Mouse (Mus musculus) hindbrain, embryonic 15.5 days (tissue): Measurements from ENCODE around the gene Dtx2. TPM values are rescaled to one million over a fixed set of nuclear protein-coding genes. Genes with fewer than 3 reads are reported as not detected.

Experiments
- ATAC-seq: fragments of 200-750 bp; cut with Nextera tagmentation; 2 replicates; pipeline ENCODE4 v1.8.0; 2017; ENCODE audit warnings: low read depth, moderate number of reproducible peaks, moderate TSS enrichment; ENCODE audit not compliant: low FRiP score
- H3K27ac ChIP-seq: fragments of 300-500 bp; sonication (generic); replicated peaks from 2 replicates; pipeline ENCODE4 v1.5.1; 2015; ENCODE audit warnings: mild to moderate bottlenecking, inconsistent platforms
- H3K27me3 ChIP-seq: fragments of 300-500 bp; sonication (generic); 2 replicates; pipeline ENCODE4 v1.6.1; 2015; ENCODE audit warnings: control low read depth, inconsistent platforms
- H3K36me3 ChIP-seq: fragments of 300-500 bp; sonication (generic); 2 replicates; pipeline ENCODE4 v1.6.1; 2015; ENCODE audit warnings: control low read depth, inconsistent platforms
- H3K4me1 ChIP-seq: fragments of 300-500 bp; sonication (generic); replicated peaks from 2 replicates; pipeline ENCODE4 v1.6.1; 2015; ENCODE audit warnings: control low read depth, inconsistent platforms
- H3K4me2 ChIP-seq: fragments of 300-500 bp; sonication (generic); 2 replicates; pipeline ENCODE4 v1.6.1; 2015; ENCODE audit warnings: moderate library complexity, mild to moderate bottlenecking, inconsistent platforms
- H3K4me3 ChIP-seq: fragments of 300-500 bp; sonication (generic); 2 replicates; pipeline ENCODE4 v1.5.1; 2015; ENCODE audit warnings: mild to moderate bottlenecking, inconsistent platforms
- H3K9ac ChIP-seq: fragments of 300-500 bp; sonication (generic); 2 replicates; pipeline ENCODE4 v1.6.1; 2015; ENCODE audit warnings: inconsistent platforms
- H3K9me3 ChIP-seq: fragments of 300-500 bp; sonication (generic); 2 replicates; pipeline ENCODE4 v1.6.1; 2016; ENCODE audit warnings: control low read depth, inconsistent platforms
- WGBS: fragments of 180-500 bp; shearing (Covaris S2); methylation state at CpG from one replicate; pipeline ENCODE4 v1.1.7; 2015; 5-methylcytosine and 5-hydroxymethylcytosine counted together
- polyA plus RNA-seq: library from polyadenylated mRNA; unstranded; fragments of >200 nt; fragmentation: Nextera tagmentation; extraction: Ambion mirVana; gene quantifications from 2 replicates; pipeline ENCODE4 v1.2.1, GENCODE M21; 2015

Dtx2 gene
- 25.6 and 26.3 TPM in 2 replicates for polyA plus RNA-seq

- Histone ChIP-seq H3K9ac (peak within 1 kb of the TSS; percentile 57), H3K9me3 (no peaks in the 10 kb centered on the region), H3K4me1 (peaks cover 18% of the 10 kb centered on the region), H3K27me3 (no peaks in the 10 kb centered on the region), H3K4me2 (peak within 1 kb of the TSS; percentile 62), H3K36me3 (peaks cover 16% of the 10 kb centered on the region), H3K4me3 (peak within 1 kb of the TSS; percentile 61), H3K27ac (peak within 1 kb of the TSS; percentile 90)
- ATAC-seq = peak; percentile 94
- WGBS = under 1% methylated on average over 47 of the region's 47 CpGs
Observed at GRCm38 (mm10) chr5:135994725-135995687, at the start of gene Dtx2. Gene Dtx2, plus strand, starts transcription at chr5:135994800.

- H3K9me3 ChIP-seq = no peaks in the 10 kb centered on the region
- peaks cover 6% of the 10 kb centered on the region for H3K4me1 ChIP-seq
- no peaks in the 10 kb centered on the region for H3K36me3 ChIP-seq
- H3K9ac ChIP-seq = no peak overlapping the region
- 39% methylated on average over 10 of the region's 10 CpGs for WGBS
- H3K4me2 ChIP-seq = peak overlapping the region; percentile 32
- 0 out of 2 replicates have a peak overlapping the region, but pooled peaks have one; percentile 45 for H3K27ac ChIP-seq
- no peak overlapping the region for H3K4me3 ChIP-seq
- peak; percentile 30; the same call in 1 of the 2 replicates for ATAC-seq
- no peaks in the 10 kb centered on the region for H3K27me3 ChIP-seq
Observed at GRCm38 (mm10) chr5:135945916-135946408, 48.6 kb upstream of the Dtx2 start.

- Histone ChIP-seq H3K27me3 (no peaks in the 10 kb centered on the region), H3K4me2 (no peak overlapping the region), H3K4me1 (peaks cover 6% of the 10 kb centered on the region), H3K36me3 (no peaks in the 10 kb centered on the region), H3K4me3 (no peak overlapping the region), H3K9me3 (no peaks in the 10 kb centered on the region), H3K27ac (no peak overlapping the region), H3K9ac (no peak overlapping the region)
- WGBS = 72% methylated on average over 4 of the region's 5 CpGs
- no peak for ATAC-seq
Observed at GRCm38 (mm10) chr5:135946621-135947020, 48.0 kb upstream of the Dtx2 start.

GRCm38 (mm10) chr5:135950710-135951412 lies 43.7 kb upstream of the Dtx2 start:
- Histone ChIP-seq H3K4me2 (no peak overlapping the region), H3K9me3 (no peaks in the 10 kb centered on the region), H3K9ac (no peak overlapping the region), H3K4me1 (peaks cover 3% of the 10 kb centered on the region), H3K36me3 (no peaks in the 10 kb centered on the region), H3K4me3 (no peak overlapping the region), H3K27me3 (no peaks in the 10 kb centered on the region), H3K27ac (no peak overlapping the region)
- ATAC-seq = no peak
- WGBS = 88% methylated on average over 11 of the region's 11 CpGs

- Histone ChIP-seq H3K4me3 (no peak overlapping the region), H3K36me3 (no peaks in the 10 kb centered on the region), H3K9me3 (no peaks in the 10 kb centered on the region), H3K27ac (no peak overlapping the region), H3K27me3 (no peaks in the 10 kb centered on the region), H3K4me1 (no peaks in the 10 kb centered on the region), H3K9ac (no peak overlapping the region), H3K4me2 (no peak overlapping the region)
- WGBS = 95% methylated on average over 2 of the region's 2 CpGs
- no peak for ATAC-seq
Observed at GRCm38 (mm10) chr5:135951660-135952059, 42.9 kb upstream of the Dtx2 start.

GRCm38 (mm10) chr5:135952830-135953229 lies 41.8 kb upstream of the Dtx2 start:
- H3K4me1 ChIP-seq = peaks cover 5% of the 10 kb centered on the region; the same call in 1 of the 2 replicates
- 90% methylated on average over 2 of the region's 2 CpGs for WGBS

GRCm38 (mm10) chr5:135956300-135957206 lies 38.0 kb upstream of the Dtx2 start:
- no peaks in the 10 kb centered on the region for H3K36me3 ChIP-seq
- H3K27me3 ChIP-seq = no peaks in the 10 kb centered on the region
- peak overlapping the region; percentile 57 for H3K4me2 ChIP-seq
- WGBS = 82% methylated on average over 9 of the region's 9 CpGs
- peaks cover 6% of the 10 kb centered on the region for H3K4me1 ChIP-seq
- H3K9ac ChIP-seq = 0 out of 2 replicates have a peak overlapping the region, but pooled peaks have one; percentile 29
- peak overlapping the region; percentile 81 for H3K27ac ChIP-seq
- no peak for ATAC-seq
- no peaks in the 10 kb centered on the region for H3K9me3 ChIP-seq
- H3K4me3 ChIP-seq = peak overlapping the region; percentile 34

More at GRCm38 (mm10) chr5:135952830-135953229, 41.8 kb upstream of the Dtx2 start:
- Histone ChIP-seq H3K9me3 (no peaks in the 10 kb centered on the region), H3K4me3 (no peak overlapping the region), H3K4me2 (no peak overlapping the region), H3K9ac (no peak overlapping the region), H3K27me3 (no peaks in the 10 kb centered on the region), H3K36me3 (no peaks in the 10 kb centered on the region), H3K27ac (no peak overlapping the region)
- no peak for ATAC-seq

- H3K9me3 ChIP-seq = no peaks in the 10 kb centered on the region
- peak; percentile 80 for ATAC-seq
- H3K4me1 ChIP-seq = peaks cover 12% of the 10 kb centered on the region
- H3K4me3 ChIP-seq = peak overlapping the region; percentile 34
- H3K4me2 ChIP-seq = peak overlapping the region; percentile 57
- H3K9ac ChIP-seq = peak overlapping the region; percentile 29; the same call in 1 of the 2 replicates
- WGBS = 7% methylated on average over 28 of the region's 28 CpGs
- H3K27ac ChIP-seq = peak overlapping the region; percentile 81
- H3K36me3 ChIP-seq = no peaks in the 10 kb centered on the region
- no peaks in the 10 kb centered on the region for H3K27me3 ChIP-seq
Observed at GRCm38 (mm10) chr5:135957207-135957974, 37.2 kb upstream of the Dtx2 start.

- peaks cover 17% of the 10 kb centered on the region for H3K4me1 ChIP-seq
- no peak for ATAC-seq
- no peak overlapping the region for H3K9ac ChIP-seq
- H3K4me3 ChIP-seq = no peak overlapping the region
- no peaks in the 10 kb centered on the region for H3K36me3 ChIP-seq
- peak overlapping the region; percentile 81; the same call in 1 of the 2 replicates for H3K27ac ChIP-seq
- H3K9me3 ChIP-seq = no peaks in the 10 kb centered on the region
- WGBS = 85% methylated on average over 4 of the region's 4 CpGs
- no peaks in the 10 kb centered on the region for H3K27me3 ChIP-seq
- H3K4me2 ChIP-seq = peak overlapping the region; percentile 57; the same call in 1 of the 2 replicates
Observed at GRCm38 (mm10) chr5:135958367-135958766, 36.2 kb upstream of the Dtx2 start.

GRCm38 (mm10) chr5:135959911-135960310 lies 34.7 kb upstream of the Dtx2 start:
- no peak for ATAC-seq

More at GRCm38 (mm10) chr5:135959911-135960310, 34.7 kb upstream of the Dtx2 start:
- 93% methylated on average over 7 of the region's 7 CpGs for WGBS
- peaks cover 19% of the 10 kb centered on the region for H3K4me1 ChIP-seq
- H3K36me3 ChIP-seq = no peaks in the 10 kb centered on the region
- H3K4me3 ChIP-seq = no peak overlapping the region
- no peak overlapping the region for H3K27ac ChIP-seq
- no peak overlapping the region for H3K4me2 ChIP-seq
- no peaks in the 10 kb centered on the region for H3K9me3 ChIP-seq
- no peak overlapping the region for H3K9ac ChIP-seq
- H3K27me3 ChIP-seq = no peaks in the 10 kb centered on the region
